Mouse (Mus musculus): ENCODE measurements at regions not wholly inside any gene's neighbourhood (a gene's known extent, or its start where the extent isn't known, plus 50 kb on each side); places are given as distances from the start of the nearest gene placed in this dataset.

GRCm38 (mm10) chr3:79996803-79997202 lies 112.5 kb downstream of the Fam198b start:
- DNase-seq (ENCODE audit: low read depth, low spot score): no peak

- DNase-seq (ENCODE audit: low read depth, low spot score): no peak
These were observed 118.0 kb downstream of the Fam198b start for GRCm38 (mm10) chr3:80002335-80002734.

DNA sequence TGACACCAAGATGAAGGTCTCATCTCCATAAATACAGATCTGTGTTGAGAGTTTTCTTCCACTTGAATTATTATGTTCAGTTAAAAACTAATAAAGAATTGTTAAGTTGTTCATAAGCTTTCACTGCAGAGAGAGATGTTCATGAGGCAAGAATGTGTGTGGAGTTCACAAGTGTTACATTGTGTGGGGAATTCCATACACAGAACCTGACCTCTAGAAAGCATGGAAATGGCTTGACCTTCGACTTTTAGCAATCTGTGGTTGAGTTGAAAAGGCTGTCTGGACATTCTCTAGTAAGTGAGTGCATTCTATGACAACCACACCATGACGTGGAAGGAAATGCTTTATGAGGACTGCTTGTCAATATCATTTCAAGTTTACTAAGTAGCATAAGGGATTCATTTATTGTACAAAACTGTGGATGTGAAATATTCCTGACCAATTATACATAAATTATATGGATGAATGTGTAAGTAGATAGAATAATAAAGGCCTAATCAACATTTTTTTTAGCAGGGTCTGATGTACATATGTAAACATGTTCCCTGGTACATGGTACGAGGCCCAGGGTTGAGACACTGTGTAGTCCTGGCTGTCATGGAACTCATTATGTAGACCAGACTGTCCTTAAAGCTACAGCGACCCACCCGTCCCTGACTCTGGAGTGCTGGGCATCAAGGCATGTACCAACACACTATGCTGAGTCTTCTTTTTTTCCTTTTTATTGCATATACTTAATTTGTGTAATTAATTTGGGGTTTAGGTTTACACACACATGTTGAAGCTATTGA lies 119.2 kb downstream of the Fam198b start:
- DNase-seq (ENCODE audit: low read depth, low spot score): no peak

- no peak for DNase-seq (ENCODE audit: low read depth, low spot score)
These were observed 120.2 kb downstream of the Fam198b start for GRCm38 (mm10) chr3:80004556-80004955.

- DNase-seq (ENCODE audit: low read depth, low spot score): no peak
These were observed 120.6 kb downstream of the Fam198b start for GRCm38 (mm10) chr3:80004966-80005365.

- no peak for DNase-seq (ENCODE audit: low read depth, low spot score)
These were observed 121.0 kb downstream of the Fam198b start for GRCm38 (mm10) chr3:80005371-80005770.

DNA sequence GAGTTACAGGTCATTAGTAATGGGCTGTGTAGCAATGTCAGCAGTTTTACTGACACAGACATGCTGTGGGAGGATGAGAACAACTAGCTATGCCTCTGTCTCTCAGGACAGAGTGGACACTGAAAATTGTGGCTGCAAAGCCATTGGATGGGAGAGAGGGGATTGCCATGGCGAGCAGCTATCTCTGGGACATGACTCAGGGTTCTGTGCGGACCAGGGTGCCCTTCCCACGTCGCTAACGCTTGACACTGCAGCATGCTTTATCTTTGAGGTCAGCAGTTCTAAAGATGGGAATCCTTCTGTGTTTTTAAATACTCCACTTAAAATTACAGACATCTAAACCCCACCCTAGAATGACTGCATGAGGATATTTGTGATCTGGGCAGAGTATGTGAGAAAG lies 121.9 kb downstream of the Fam198b start:
- no peak for DNase-seq (ENCODE audit: low read depth, low spot score)

DNA sequence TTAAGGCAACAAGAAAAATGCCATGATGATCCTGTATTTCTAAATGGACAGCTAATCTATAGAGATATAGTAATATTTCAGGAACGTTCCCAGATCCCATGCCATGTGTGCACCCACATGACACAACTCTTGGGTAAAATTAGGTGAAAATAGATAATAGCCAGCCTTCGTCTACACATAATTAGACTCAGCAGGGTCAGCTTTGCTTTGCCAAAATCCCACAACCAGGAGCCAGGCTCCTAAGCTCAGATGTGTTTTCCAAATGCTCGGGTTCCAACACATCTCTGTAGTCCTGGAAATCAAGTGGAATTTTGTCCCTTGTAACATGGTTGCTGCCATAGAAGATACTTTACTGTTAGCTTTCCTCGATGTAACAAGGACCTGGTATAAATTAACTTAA lies 122.7 kb downstream of the Fam198b start:
- DNase-seq (ENCODE audit: low read depth, low spot score): no peak

DNA sequence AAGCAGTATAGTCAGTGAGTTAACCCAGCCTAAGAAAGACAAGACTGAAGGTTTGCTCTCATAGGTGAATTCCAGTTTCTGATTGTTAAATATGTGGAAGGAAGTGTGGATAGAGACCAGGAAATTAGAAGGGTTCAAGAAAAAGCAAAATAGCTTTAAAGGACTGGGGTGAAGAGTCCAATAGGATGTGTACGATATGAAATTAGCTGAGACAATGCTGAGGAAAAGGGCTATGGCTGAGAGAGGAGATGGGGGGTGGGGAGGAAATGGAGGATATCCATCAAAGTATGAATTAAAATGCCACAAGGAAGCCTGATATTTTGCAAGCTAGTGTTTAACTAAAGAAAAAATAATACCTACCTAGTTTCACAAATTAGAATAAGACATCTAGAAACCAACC lies 124.9 kb downstream of the Fam198b start:
- no peak for DNase-seq (ENCODE audit: low read depth, low spot score)

GRCm38 (mm10) chr3:80025795-80026194 lies 141.5 kb downstream of the Fam198b start:
- DNase-seq (ENCODE audit: low read depth, low spot score): no peak

- DNase-seq (ENCODE audit: low read depth, low spot score): no peak
These were observed 148.7 kb downstream of the Fam198b start for GRCm38 (mm10) chr3:80033071-80033470.

- no peak for DNase-seq (ENCODE audit: low read depth, low spot score)
These were observed 154.3 kb downstream of the Fam198b start for GRCm38 (mm10) chr3:80038553-80039129.

DNA sequence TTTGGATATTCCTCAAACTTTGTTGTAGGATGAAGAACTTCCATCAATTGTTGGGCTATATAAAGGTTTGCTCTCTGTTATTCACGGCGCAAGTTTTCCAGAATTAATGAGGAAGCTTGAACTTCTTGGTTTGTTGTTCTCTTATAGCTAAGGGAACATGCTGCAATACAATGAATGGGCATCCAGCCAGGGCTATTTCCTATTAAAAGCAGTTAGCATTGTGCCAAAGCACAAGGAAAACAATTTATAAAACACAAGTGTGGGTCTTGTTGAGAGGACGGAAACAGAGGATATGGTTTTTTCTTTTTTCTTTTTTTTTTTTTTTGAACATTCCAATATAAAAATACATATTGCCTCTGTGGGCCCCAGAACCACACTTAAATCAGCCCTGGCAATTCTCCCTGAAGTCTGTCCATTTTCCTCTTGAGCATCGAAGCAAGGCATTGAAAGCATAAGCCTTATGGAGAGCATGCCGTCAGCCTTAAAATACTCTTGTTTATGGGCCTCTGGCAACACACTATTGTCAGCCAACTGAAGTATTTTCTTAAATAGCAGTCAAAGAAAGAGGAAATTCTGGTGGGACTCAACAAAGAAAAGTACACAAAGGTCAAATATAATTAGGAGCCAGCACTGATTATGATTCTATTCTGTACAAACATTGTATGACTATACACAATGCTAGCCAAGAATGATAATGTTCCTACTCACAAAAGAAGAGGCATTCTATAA lies 158.6 kb downstream of the Fam198b start:
- no peak for DNase-seq (ENCODE audit: low read depth, low spot score)

- DNase-seq (ENCODE audit: low read depth, low spot score): no peak
These were observed 165.3 kb downstream of the Fam198b start for GRCm38 (mm10) chr3:80049495-80050225.

DNA sequence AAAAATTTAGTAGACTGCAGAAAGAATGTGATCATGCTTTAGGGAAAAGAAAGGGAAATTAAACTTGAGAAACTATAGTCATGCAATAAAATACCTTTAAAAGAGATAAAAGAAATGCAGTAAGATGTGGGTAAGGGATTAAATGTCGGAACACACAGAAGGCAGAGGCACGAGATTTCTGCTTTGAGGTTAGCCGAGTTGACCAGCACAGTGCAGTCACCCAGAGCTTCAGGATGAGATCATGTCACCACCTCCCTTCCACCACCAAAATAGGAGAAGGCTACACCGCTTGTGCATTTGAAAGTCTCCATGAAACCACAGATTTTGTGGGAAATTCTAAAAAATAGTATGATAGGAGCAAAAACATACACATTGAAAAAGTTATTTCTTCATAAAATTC lies 166.6 kb downstream of the Fam198b start:
- no peak for DNase-seq (ENCODE audit: low read depth, low spot score)

DNA sequence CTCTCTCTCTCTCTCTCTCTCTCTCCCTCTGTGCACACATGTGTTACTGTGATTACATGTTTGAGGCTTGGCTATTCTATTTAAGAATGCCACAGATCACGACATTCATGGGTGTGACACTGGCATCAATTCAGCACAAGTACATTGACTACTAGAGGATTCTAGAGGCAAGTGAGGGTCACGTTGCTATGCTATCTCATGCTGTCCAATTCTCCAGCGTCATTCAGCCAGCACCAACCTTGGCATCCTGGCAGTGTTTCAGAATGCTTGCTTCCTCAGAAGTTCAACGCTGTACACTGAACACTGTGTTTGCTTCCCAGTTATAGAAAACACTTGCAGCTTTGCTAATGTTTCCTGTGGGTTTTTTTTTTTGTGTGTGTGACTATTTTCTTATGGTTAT lies 167.6 kb downstream of the Fam198b start:
- no peak for DNase-seq (ENCODE audit: low read depth, low spot score)

GRCm38 (mm10) chr3:80052879-80053278 lies 168.5 kb downstream of the Fam198b start:
- DNase-seq (ENCODE audit: low read depth, low spot score): no peak

- DNase-seq (ENCODE audit: low read depth, low spot score): no peak
These were observed 169.1 kb downstream of the Fam198b start for GRCm38 (mm10) chr3:80053435-80053834.

DNA sequence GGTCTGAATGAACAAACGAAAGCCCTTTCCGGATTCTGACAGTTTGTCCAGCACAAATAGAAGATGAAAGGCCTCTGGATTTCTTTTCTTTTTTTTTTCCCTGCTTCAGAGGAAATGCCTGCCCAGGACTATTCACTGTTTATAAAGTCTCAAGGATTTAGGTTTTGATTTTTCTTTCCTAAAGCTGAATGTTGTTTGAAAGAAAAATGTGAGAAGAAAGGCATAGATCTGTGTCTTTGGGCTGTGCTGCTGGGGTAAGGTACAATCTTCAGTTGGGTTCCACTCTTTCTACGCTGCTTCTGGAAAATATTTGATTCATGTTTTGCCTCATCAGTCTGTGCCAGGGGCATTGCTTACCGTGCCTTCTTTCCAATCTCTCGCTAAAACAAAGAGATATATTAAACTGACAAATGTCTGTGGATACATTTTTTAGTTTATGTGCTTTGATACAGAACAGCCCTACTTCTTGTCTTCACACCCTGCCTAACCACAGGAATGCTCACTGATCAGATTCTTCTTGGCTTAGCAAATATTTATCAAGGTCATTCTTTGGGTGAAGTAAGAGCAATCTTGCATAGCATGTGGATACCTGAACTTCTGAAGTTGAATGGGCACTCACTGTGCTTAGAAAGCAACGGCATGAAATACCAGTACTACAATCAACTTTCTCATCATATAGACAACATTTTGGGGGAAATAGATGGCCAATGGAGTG lies 172.5 kb downstream of the Fam198b start:
- no peak for DNase-seq (ENCODE audit: low read depth, low spot score)

DNA sequence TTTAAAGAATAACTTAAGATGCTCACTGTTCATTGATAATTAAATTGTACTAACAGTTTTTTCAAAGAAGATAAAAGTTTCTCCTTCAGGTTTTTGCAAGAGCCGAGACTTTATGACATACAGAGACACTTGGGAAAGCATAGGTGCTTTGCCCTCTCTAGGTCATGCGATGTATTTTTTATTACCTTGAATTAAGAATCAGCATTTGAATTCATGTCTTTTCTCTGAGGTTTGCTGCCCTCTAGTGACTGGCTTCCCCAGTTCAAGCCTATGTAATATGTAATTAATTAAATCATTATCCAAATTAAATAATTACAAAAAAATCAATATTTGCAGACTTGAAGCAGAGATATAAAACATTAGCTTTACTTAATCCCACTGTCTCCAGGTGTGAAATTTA lies 174.4 kb downstream of the Fam198b start:
- no peak for DNase-seq (ENCODE audit: low read depth, low spot score)

DNA sequence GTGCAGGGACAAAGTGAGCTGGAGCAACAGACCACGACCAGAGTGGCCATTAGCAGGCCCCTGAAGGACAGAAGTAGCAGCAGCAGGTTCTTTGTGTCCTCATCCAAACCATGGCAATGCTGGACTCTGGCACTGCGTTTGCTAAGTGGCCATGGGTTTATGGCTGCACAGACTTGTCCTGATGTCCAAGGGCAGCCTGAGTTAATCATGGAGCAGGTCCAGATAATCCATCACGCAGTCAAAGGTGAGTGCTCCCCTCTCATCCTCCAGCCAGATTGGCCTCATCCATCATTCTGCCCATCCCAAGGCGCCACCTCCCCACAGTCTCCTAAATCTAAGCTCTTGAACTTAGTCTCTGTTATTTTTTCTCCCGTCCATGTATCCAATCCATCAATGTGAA lies 186.4 kb downstream of the Fam198b start:
- no peak for DNase-seq (ENCODE audit: low read depth, low spot score)

Measured in WW6 (cell line).